Mouse (Mus musculus) frontal cortex, postnatal 25 days (tissue): Measurements from ENCODE around the gene Olfr272.
A peak's percentile ranks its signal among the peaks of the same experiment; 100 is the strongest.

Source experiments
- DNase-seq, 2 experiments: peaks; one replicate each; pipeline ENCODE4 v3.0.0; 2022; ENCODE audit warnings: low spot score in 2 of 2

Gene Olfr272

GRCm38 (mm10) chr4:52919078-52919477 lies at the start of gene Olfr272:
Gene Olfr272 (minus strand): TSS chr4:52919178.
- DNase-seq, result no peak

- DNase-seq, result no peak
These were observed 45.3 kb upstream of the Olfr272 start, which contains the start of gene Olfr270 for GRCm38 (mm10) chr4:52964247-52964646. Gene Olfr270 (plus strand): TSS chr4:52964547.

DNA sequence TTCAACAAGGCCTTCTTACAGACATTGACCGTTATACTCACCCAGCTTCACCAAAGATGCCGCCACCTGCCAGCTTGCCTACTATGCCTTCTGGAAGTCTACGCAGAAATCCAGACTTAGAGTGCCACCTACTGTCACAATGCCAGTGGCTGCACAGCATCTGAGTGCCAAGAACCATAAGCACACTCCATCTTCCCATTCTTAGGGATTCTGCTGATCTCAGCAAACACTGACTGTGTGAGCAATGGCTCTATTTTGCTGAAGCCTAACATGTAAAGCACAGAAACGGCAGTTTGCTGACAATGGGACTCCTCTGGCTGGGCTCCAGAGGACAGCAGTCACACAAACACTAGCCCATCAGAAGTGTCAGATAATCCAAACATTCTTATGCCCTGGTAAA lies 39.7 kb upstream of the Olfr272 start:
- DNase-seq, result peak; percentile 16 to 33

DNA sequence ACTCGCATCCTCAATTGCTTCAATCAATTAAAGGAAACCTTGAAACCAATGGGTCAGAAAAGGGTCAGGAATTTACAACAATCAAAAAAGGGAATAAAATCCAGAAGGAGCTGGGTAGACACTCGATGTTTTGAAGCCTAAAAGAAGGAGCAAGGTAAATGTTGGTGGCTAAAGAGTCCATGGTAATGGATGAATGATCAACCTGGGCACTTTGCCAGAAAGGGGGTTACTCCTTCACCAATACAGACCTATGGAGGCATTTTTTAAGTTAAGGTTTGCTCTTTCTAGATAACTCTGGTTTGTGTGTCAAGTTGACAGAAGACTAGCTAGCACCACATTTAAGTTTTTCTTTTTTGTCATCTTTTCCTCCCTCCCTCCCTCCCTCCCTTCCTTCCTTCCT lies 30.0 kb upstream of the Olfr272 start:
- DNase-seq, result no peak

DNA sequence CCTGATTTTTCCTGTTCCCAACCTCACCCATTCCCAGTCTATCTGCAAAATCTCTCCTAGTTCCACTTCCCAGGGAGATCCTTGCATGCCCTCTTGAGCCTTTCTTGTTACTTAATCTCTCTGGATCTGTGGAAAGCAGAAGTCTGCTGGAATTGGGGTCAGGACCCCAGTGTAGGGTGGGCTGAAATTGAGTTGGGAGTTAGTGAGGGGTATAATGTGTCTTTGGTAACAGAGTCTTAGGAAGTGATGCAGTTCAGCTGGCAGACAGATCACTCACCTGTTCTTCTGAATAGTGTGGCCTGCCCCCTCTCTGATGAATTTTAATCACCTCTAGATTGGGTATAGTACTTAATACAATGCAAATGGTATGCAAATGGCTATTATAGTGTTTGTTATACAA lies 27.7 kb upstream of the Olfr272 start:
- DNase-seq, result no peak

GRCm38 (mm10) chr4:52930480-52930879 lies 11.5 kb upstream of the Olfr272 start:
- DNase-seq, result no peak

- DNase-seq, result no peak
These were observed 1.7 kb downstream of the Olfr272 start for GRCm38 (mm10) chr4:52917311-52917688.

- DNase-seq, result no peak
These were observed 2.2 kb downstream of the Olfr272 start for GRCm38 (mm10) chr4:52916659-52917310.

DNA sequence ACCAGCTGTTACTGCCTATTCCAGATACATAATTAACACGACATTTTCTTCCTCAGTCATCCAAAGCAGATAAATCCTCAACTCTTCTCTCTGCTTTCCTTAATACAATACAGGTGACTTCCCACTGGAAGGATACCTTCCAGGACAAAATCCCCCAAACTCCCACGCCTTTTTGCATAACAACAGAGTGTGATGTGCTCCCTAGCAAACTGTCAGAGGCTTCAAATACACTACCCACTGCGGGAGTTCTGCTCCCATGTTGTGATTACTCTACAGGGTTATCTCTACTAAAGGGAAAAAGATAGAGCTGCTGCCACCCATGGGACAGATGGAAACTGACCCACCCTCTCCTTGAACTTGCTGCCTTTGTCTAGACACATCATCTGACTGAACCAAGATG lies 6.6 kb downstream of the Olfr272 start:
- DNase-seq, result no peak

DNA sequence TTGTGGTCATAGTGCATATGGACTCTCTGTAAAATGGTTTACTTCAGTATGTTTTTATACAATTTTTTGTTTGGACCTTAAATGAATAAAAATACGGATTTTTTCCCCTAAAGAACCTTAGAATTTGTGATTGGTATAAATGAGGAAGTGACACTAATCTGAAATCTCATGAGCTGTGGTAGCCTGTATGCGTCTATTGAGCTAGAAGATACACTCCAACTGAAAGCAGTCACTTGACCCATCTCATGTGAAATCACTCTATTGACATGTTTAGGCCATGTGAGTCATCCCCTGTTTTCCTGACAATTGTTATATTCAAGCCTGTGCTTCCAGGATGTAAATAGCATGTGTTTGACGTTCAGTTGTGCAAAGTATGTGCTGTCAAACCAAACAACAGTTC lies 9.4 kb downstream of the Olfr272 start:
- no peak for DNase-seq

GRCm38 (mm10) chr4:52864156-52864555 lies 54.8 kb downstream of the Olfr272 start:
- DNase-seq, result no peak
